Mouse (Mus musculus): ENCODE data around the gene Cend1. TPM values are rescaled to one million over a fixed set of nuclear protein-coding genes. Genes with fewer than 3 reads are reported as not detected.

Gene Cend1
- polyA plus RNA-seq, 1 experiment, result not detected

DNA sequence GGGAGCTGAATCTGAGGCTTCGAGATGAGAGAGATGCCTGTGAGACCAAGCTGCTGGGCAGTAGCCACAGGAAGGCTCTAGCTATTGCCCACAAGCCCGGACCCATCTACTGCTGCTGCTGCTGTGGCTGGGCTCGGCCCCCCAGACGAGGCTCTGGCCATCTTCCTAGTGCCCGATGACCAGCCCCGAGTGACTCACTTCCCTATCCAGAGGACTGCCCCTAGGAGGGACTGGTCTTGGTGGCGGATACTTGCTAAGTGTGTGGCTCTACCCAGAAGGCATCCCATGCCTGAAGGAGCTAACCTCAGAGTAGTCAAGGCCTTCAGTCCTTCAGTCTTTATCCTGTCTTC lies 36.7 kb upstream of the Cend1 start:
- Histone ChIP-seq H3K4me3 (replicated peaks) (peak overlapping the region; percentile 86), H3K9me3 (no peaks in the 10 kb centered on the region), H3K36me3 (replicated peaks; ENCODE audit: low read length) (peaks cover 39% of the 10 kb centered on the region), H3K27me3 (replicated peaks) (peaks cover 16% of the 10 kb centered on the region), H3K4me1 (peaks cover 95% of the 10 kb centered on the region)
- no peak for TF ChIP-seq FLI1 (IDR thresholded peaks at IDR 0.05; ENCODE audit: low read length)
- TF ChIP-seq GATA1 (IDR thresholded peaks at IDR 0.05; ENCODE audit: borderline replicate concordance, low read length), result no peak

DNA sequence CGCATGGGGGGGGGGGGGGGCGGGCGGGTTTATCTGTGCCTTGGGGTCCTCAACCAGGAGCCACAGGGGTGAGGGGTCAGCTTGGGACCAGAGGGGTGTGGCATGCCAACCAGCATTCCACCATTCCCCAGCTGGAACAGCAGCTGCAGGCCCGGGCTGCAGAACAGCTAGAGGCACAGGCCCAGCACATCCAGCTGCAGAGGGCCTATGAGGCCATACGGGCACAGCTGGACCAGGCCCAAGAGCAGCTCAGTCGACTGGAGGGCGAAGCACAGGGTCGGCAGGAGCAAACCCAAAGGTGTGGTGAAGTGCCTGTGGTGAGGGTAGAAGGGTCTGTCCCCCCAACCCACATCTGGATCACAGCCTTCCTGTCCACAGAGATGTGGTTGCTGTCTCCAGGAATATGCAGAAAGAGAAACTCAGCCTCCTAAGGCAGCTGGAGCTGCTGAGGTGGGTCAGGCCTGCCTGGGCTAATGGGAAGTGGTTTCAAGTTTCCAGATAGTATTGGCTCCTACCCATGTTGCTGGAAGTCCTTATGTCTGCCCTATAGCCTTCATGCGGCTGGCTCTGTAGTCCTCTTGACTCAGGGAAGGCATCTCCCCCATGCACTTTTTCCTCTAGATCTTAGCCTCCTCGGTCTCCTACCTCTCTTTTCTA lies 36.2 kb upstream of the Cend1 start:
- Histone ChIP-seq H3K4me1 (peaks cover 95% of the 10 kb centered on the region), H3K36me3 (replicated peaks; ENCODE audit: low read length) (peaks cover 39% of the 10 kb centered on the region), H3K4me3 (replicated peaks) (peak overlapping the region; percentile 86), H3K27me3 (replicated peaks) (peaks cover 20% of the 10 kb centered on the region), H3K9me3 (no peaks in the 10 kb centered on the region)
- TF ChIP-seq GATA1 (IDR thresholded peaks at IDR 0.05; ENCODE audit: borderline replicate concordance, low read length), result no peak
- TF ChIP-seq FLI1 (IDR thresholded peaks at IDR 0.05; ENCODE audit: low read length), result no peak

DNA sequence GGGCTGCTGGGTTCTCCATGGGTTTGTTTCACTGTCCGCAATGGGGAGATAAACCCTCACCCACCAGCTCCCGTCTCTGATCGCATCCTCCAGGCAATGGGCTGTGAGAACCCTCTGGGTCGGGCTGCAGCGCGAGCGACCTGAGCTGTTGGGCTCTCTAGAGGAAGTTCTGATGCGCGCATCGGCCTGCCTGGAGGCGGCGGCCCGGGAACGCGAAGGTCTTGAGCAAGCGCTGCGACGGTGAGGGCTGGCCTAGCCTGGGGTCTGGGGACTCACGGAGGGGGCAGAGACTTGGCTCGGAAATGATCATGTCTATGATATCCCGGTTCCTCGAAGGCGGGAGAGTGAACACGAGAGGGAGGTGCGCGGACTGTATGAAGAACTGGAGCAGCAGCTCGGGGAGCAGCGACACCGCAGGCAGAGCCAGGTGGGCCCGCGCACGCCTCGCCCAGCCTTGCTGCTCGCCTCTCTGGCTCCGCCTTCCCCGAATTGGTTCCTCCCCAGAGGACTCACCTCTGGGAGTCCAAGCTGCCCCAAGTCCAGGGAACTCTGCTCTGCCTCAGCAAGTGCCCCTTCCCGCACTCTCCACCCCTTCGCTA lies 35.4 kb upstream of the Cend1 start:
- TF ChIP-seq GATA1 (IDR thresholded peaks at IDR 0.05; ENCODE audit: borderline replicate concordance, low read length), result no peak
- no peak for TF ChIP-seq FLI1 (IDR thresholded peaks at IDR 0.05; ENCODE audit: low read length)
- peaks cover 20% of the 10 kb centered on the region for H3K27me3 ChIP-seq (replicated peaks)
- H3K4me1 ChIP-seq, result peaks cover 92% of the 10 kb centered on the region
- H3K4me3 ChIP-seq (replicated peaks), result peak overlapping the region; percentile 86
- H3K9me3 ChIP-seq, result no peaks in the 10 kb centered on the region
- peaks cover 39% of the 10 kb centered on the region for H3K36me3 ChIP-seq (replicated peaks; ENCODE audit: low read length)

DNA sequence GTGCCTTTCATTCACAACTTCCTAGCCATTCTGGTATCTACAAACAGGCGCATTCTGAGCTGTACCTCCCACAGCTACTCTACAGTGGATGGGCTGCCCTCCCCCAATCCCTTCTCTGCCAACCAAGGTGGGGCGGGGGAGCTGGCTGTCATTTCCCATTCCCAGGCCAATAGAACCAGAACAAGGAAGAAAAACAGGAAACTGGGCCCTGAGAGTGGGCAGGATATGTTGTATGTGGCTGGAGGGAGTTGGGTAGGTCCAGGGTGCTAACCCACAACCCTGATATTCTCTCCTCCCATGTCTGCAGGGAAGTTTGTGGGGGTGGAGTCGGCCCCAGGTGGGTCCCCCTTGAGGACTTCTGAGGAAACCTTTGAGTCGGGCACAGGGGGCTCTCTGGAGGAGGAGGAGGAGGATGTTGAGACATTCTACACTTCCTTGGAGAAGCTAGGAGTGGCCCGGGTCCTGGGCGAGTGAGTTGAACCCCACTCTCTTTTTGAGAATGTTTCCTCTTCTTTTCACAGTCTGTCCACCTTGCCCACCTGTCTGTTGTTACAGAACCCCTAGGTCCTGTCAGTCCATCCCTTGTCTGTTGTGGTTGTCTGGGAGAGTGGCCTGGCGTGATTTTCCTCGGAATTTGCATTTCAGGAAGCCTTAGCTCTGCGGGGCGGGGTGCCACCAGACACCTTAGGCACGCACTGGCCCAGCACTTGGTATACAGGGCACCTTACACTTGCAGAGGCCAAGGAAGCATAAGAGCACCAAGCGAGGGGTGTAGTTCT lies 34.7 kb upstream of the Cend1 start:
- H3K9me3 ChIP-seq, result no peaks in the 10 kb centered on the region
- H3K27me3 ChIP-seq (replicated peaks), result peaks cover 20% of the 10 kb centered on the region
- peaks cover 39% of the 10 kb centered on the region for H3K36me3 ChIP-seq (replicated peaks; ENCODE audit: low read length)
- H3K4me1 ChIP-seq, result peaks cover 92% of the 10 kb centered on the region
- H3K4me3 ChIP-seq (replicated peaks), result peak overlapping the region; percentile 86
- TF ChIP-seq GATA1 (IDR thresholded peaks at IDR 0.05; ENCODE audit: borderline replicate concordance, low read length) (no peak), FLI1 (IDR thresholded peaks at IDR 0.05; ENCODE audit: low read length) (no peak)

DNA sequence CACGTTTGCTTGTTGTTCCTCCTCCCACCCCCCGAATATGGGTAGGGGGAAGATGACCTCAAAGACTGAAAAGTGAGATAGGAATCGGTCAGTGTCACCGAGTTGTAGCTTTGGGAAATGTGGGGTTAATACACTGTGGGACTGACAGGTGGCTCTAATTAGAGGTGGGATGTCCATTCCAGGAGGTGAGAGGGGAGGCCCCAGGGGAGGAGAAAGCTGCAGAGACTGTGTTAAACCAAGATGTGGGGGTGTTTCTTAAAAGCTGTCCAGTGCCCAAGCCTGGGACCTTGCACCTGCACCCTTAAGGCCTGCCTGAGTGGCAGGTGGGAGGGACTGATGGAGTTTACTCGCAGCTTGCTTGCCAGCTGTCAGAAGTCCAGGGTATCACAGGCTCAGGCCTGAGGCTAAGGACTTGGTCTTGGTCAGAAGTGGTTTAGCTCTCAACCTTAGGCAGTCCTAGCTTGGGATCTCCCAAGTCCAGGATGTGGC lies 33.1 kb upstream of the Cend1 start:
- peaks cover 95% of the 10 kb centered on the region for H3K4me1 ChIP-seq

DNA sequence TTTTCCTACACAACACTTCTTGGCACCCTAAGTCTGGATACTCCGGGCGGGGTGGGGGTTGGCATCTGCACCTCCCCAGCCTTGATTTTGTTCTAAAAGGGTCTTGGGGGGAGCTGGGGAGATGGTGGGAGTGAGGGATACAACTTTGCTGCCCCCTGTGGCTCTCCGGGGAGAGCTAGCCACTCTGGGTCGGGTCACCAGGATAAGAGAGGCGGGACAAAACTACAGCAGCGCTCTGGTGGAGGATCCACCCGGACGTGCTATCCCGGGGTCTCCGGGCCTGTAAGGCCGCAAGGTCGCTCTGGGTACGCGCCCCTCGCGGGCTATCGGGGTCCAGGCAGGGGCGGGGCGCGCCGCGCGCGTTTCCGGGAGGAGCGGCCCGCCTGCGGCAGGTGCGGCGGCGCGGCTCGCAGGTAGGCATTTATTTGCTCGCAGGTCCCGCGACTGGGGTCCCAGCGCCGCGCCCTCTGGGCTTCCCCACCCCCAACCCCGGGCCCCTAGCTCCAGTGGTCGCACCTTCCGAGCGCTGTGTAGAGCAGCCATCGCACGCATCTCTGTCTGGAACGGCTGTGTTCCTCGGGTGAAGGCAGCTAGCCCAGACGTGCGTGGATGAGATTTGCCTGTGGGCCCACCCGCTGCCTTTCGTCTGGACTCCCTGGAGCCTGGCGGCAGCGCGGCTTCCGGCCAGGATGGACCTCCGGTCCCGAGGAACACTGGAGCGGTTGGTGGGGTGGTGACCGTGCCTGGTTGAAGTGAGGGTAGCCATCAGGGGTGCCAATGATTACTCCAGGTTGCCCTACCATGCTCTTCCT lies 32.4 kb upstream of the Cend1 start:
- Histone ChIP-seq H3K36me3 (replicated peaks; ENCODE audit: low read length) (peaks cover 61% of the 10 kb centered on the region), H3K27me3 (replicated peaks) (peaks cover 20% of the 10 kb centered on the region), H3K4me1 (peaks cover 98% of the 10 kb centered on the region), H3K4me3 (replicated peaks) (peak overlapping the region; percentile 90), H3K9me3 (no peaks in the 10 kb centered on the region)
- TF ChIP-seq GATA1 (IDR thresholded peaks at IDR 0.05; ENCODE audit: borderline replicate concordance, low read length) (no peak), FLI1 (IDR thresholded peaks at IDR 0.05; ENCODE audit: low read length) (no peak)

More for the DNA sequence above, 33.1 kb upstream of the Cend1 start:
- Histone ChIP-seq H3K9me3 (no peaks in the 10 kb centered on the region), H3K4me3 (replicated peaks) (peak overlapping the region; percentile 90), H3K27me3 (replicated peaks) (peaks cover 20% of the 10 kb centered on the region), H3K36me3 (replicated peaks; ENCODE audit: low read length) (peaks cover 55% of the 10 kb centered on the region)
- no peak for TF ChIP-seq GATA1 (IDR thresholded peaks at IDR 0.05; ENCODE audit: borderline replicate concordance, low read length)
- no peak for TF ChIP-seq FLI1 (IDR thresholded peaks at IDR 0.05; ENCODE audit: low read length)

DNA sequence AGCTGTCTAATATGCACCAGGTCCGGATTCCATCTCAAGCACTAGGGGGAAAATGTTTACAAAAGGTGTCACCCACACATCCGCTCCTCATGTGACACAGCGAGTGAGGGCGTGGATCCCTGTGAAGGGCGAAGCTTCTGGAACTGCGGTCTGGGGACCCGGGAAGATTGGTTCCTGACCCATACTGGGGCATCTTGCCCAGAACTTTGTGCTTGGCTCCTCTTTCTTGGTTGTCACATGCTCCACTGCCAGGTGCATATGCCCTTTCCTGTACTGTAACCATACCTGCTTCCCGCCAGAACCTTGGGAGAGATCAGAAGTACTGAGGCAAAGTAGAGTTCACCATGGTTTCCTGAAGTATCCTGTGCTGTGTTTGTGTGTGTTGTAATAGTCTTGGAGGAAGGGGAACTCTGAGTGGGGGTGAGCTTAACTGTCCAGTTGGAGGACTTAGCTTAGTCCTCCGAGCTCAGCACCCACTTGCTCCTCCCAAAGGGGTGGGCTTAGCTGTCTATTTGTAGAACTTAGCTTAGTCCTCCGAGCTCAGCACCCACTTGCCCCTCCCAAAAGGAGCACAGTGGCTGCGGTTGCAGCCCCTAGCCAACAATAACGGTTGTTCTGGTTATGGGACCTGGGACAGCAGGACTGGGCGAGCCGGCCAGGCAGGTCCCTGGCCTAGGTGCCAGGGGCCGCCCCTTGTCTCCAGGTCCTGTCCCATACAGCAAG lies 31.3 kb upstream of the Cend1 start, which contains the start of gene Cracr2b:
Gene Cracr2b, plus strand, starts transcription at position 704 of the 723 bp plus-strand sequence.
- Histone ChIP-seq H3K36me3 (replicated peaks; ENCODE audit: low read length) (peaks cover 65% of the 10 kb centered on the region), H3K27me3 (replicated peaks) (peaks cover 20% of the 10 kb centered on the region), H3K9me3 (no peaks in the 10 kb centered on the region), H3K4me3 (replicated peaks) (peak within 1 kb of the TSS; percentile 90), H3K4me1 (peaks cover 96% of the 10 kb centered on the region)
- TF ChIP-seq FLI1 (IDR thresholded peaks at IDR 0.05; ENCODE audit: low read length) (no peak), GATA1 (IDR thresholded peaks at IDR 0.05; ENCODE audit: borderline replicate concordance, low read length) (no peak)

DNA sequence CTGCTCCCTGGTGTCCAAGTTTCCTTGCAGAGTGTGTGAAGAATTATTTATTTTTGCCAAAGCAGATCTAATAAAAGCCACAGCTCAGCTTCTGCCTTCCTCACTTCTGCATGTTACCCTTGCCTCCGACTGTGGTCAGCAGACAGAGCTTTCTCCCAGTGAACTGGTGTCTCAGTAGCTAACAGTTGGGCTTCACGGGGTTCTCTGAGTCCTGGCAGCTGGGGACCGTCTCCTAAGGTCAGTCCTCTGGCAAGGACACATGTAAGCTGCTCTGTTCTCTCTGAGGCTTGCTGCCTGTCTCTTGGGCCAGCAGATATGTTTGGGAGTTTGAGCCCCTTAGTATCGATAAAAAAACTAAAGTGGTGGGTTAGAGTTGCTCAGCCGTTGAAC lies 30.7 kb upstream of the Cend1 start:
- Histone ChIP-seq H3K4me1 (peaks cover 90% of the 10 kb centered on the region), H3K4me3 (replicated peaks) (no peak overlapping the region), H3K9me3 (no peaks in the 10 kb centered on the region), H3K36me3 (replicated peaks; ENCODE audit: low read length) (peaks cover 63% of the 10 kb centered on the region), H3K27me3 (replicated peaks) (peaks cover 20% of the 10 kb centered on the region)
- TF ChIP-seq FLI1 (IDR thresholded peaks at IDR 0.05; ENCODE audit: low read length) (no peak), GATA1 (IDR thresholded peaks at IDR 0.05; ENCODE audit: borderline replicate concordance, low read length) (no peak)

DNA sequence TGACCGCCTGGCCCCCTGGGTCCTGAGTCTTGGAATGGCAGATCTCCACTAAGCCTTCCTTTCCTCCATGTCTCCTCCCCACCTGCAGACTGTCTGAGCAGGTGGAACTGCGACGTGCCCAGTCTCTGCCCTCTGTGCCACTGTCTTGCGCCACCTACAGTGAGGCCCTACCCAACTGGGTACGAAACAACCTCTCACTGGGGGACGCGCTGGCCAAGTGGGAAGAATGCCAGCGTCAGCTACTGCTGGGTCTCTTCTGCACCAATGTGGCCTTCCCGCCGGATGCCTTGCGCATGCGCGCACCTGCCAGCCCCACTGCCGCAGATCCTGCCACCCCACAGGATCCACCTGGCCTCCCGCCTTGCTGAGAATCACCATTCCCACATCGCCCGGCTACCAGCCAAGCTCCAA lies 30.0 kb upstream of the Cend1 start:
- peaks cover 20% of the 10 kb centered on the region for H3K27me3 ChIP-seq (replicated peaks)
- peaks cover 89% of the 10 kb centered on the region for H3K4me1 ChIP-seq
- H3K36me3 ChIP-seq (replicated peaks; ENCODE audit: low read length), result peaks cover 59% of the 10 kb centered on the region
- TF ChIP-seq GATA1 (IDR thresholded peaks at IDR 0.05; ENCODE audit: borderline replicate concordance, low read length), result no peak
- no peak for TF ChIP-seq FLI1 (IDR thresholded peaks at IDR 0.05; ENCODE audit: low read length)
- H3K9me3 ChIP-seq, result no peaks in the 10 kb centered on the region
- peak overlapping the region; percentile 17 for H3K4me3 ChIP-seq (replicated peaks)

All from megakaryocyte, embryonic 14.5 days (primary cell).